Mouse (Mus musculus) neural tube, embryonic 10.5 days (tissue): ENCODE measurements around the gene Olfr598.
"Not testable (repeated sequence)": the region's sequence is repeated elsewhere in the genome, so short reads cannot be mapped to it uniquely, and the experiment has no call there.

Experiments
- DNase-seq: peaks from one replicate; pipeline ENCODE4 v3.0.0-alpha.2; 2017; ENCODE audit warnings: low spot score; ENCODE audit errors: extremely low spot score

Olfr598 gene

GRCm38 (mm10) chr7:103323268-103323667 lies at the start of gene Olfr598:
TSS of gene Olfr598 (plus strand) at chr7:103323568.
- no peak for DNase-seq

- not testable (repeated sequence) for DNase-seq
These were observed 18.0 kb upstream of the Olfr598 start, which contains the start of gene Olfr596 for GRCm38 (mm10) chr7:103305348-103305747. TSS of gene Olfr596 (plus strand) at chr7:103305648.

GRCm38 (mm10) chr7:103316015-103316414 lies 7.4 kb upstream of the Olfr598 start, which contains the start of gene Olfr597:
TSS of gene Olfr597 (plus strand) at chr7:103316315.
- not testable (repeated sequence) for DNase-seq

GRCm38 (mm10) chr7:103335617-103336016 lies 12.2 kb downstream of the Olfr598 start, which contains the start of gene Olfr599:
TSS of gene Olfr599 (plus strand) at chr7:103335917.
- DNase-seq = no peak

- DNase-seq = no peak
These were observed 26.2 kb downstream of the Olfr598 start, which contains the start of gene Olfr600 for GRCm38 (mm10) chr7:103349569-103349968. TSS of gene Olfr600 (minus strand) at chr7:103349669.

GRCm38 (mm10) chr7:103362555-103362954 lies 39.2 kb downstream of the Olfr598 start, which contains the start of gene Olfr601:
TSS of gene Olfr601 (minus strand) at chr7:103362655.
- no peak for DNase-seq
